11 mouse cellular contexts compared by ENCODE assay signal in genomic region chrX:11491676-11492391, GRCm38 (mm10).
DNase-seq lines count a peak whose midpoint lies in the region; ATAC-seq and TF ChIP-seq lines count a peak whose summit lies in the region.
"Had no signal": no experiment of that assay in that cellular context is flagged by ENCODE, and none has a peak within 500 bp of the region (broad histone marks: within the 10 kb centered on the region; RNA-seq: fewer than 3 reads in every experiment).

No protein-coding gene starts in this region.

- 48% methylated on average over 32 of the region's 32 CpGs for WGBS in kidney, embryonic 14.5 days
- WGBS in embryonic facial prominence, embryonic 12.5 days, result 28% methylated on average over 32 of the region's 32 CpGs
- WGBS in hindbrain, postnatal 0 days, result 37% methylated on average over 31 of the region's 32 CpGs
- WGBS in neural tube, embryonic 12.5 days, result 23% methylated on average over 32 of the region's 32 CpGs

- H3K4me1 ChIP-seq in kidney, embryonic 14.5 days (ENCODE audit: control insufficient read depth, insufficient read depth, low read length), result no peaks in the 10 kb centered on the region
- H3K4me1 ChIP-seq in embryonic facial prominence, embryonic 12.5 days, result peaks cover 18% of the 10 kb centered on the region
- 0 out of 2 replicates have a peak, but pooled peaks cover 3% of the 10 kb centered on the region for H3K4me1 ChIP-seq in hindbrain, postnatal 0 days (ENCODE audit: insufficient read depth, low read length)
- peaks cover 6% of the 10 kb centered on the region; the same call in 1 of the 2 replicates for H3K4me1 ChIP-seq in neural tube, embryonic 12.5 days

- H3K4me3 ChIP-seq in kidney, embryonic 14.5 days (ENCODE audit: low read length), result no peak overlapping the region; the same call in 1 of the 2 replicates
- H3K4me3 ChIP-seq in embryonic facial prominence, embryonic 12.5 days, result no peak overlapping the region
- H3K4me3 ChIP-seq in hindbrain, postnatal 0 days (ENCODE audit: low read length), result no peak overlapping the region
- no peak overlapping the region for H3K4me3 ChIP-seq in neural tube, embryonic 12.5 days

- ATAC-seq in kidney, embryonic 14.5 days (ENCODE audit: low FRiP score, low TSS enrichment), result peak; percentile 75
- no peak for ATAC-seq in embryonic facial prominence, embryonic 12.5 days (ENCODE audit: insufficient number of reproducible peaks, insufficient read depth, low FRiP score, low TSS enrichment)
- no peak for ATAC-seq in hindbrain, postnatal 0 days
- no peak; the same call in 1 of the 2 replicates for ATAC-seq in neural tube, embryonic 12.5 days (ENCODE audit: low FRiP score, low read depth)
- no peak for ATAC-seq in erythroblast, adult 5-6 weeks (replicated peaks; ENCODE audit: low FRiP score, poor library complexity, severe bottlenecking)

- H3K9me3 ChIP-seq in kidney, embryonic 14.5 days (ENCODE audit: control insufficient read depth, low read length), result no peaks in the 10 kb centered on the region
- H3K9me3 ChIP-seq in embryonic facial prominence, embryonic 12.5 days, result no peaks in the 10 kb centered on the region
- no peaks in the 10 kb centered on the region for H3K9me3 ChIP-seq in hindbrain, postnatal 0 days (ENCODE audit: low read length)
- H3K9me3 ChIP-seq in neural tube, embryonic 12.5 days, result no peaks in the 10 kb centered on the region

- TF ChIP-seq CTCF in hindbrain, postnatal 0 days (IDR thresholded peaks at IDR 0.05; ENCODE audit: low read depth), result no peak

- H3K27me3 ChIP-seq in kidney, embryonic 14.5 days (ENCODE audit: control insufficient read depth, insufficient read depth, low read length), result peaks cover 5% of the 10 kb centered on the region; the same call in 1 of the 2 replicates
- H3K27me3 ChIP-seq in embryonic facial prominence, embryonic 12.5 days, result no peaks in the 10 kb centered on the region
- H3K27me3 ChIP-seq in hindbrain, postnatal 0 days (ENCODE audit: insufficient read depth, low read length), result no peaks in the 10 kb centered on the region
- no peaks in the 10 kb centered on the region for H3K27me3 ChIP-seq in neural tube, embryonic 12.5 days (replicated peaks)
- H3K27me3 ChIP-seq: CH12.LX had no signal

- no peak overlapping the region for H3K9ac ChIP-seq in kidney, embryonic 14.5 days (ENCODE audit: low read depth, low read length)
- no peak overlapping the region; the same call in 1 of the 2 replicates for H3K9ac ChIP-seq in embryonic facial prominence, embryonic 12.5 days
- no peak overlapping the region for H3K9ac ChIP-seq in hindbrain, postnatal 0 days (replicated peaks; ENCODE audit: low read length)
- 0 out of 2 replicates have a peak overlapping the region, but pooled peaks have one; percentile 26 for H3K9ac ChIP-seq in neural tube, embryonic 12.5 days

- no peak overlapping the region for H3K27ac ChIP-seq in kidney, embryonic 14.5 days (ENCODE audit: low read depth, low read length)
- H3K27ac ChIP-seq in embryonic facial prominence, embryonic 12.5 days, result no peak overlapping the region
- H3K27ac ChIP-seq in hindbrain, postnatal 0 days, result no peak overlapping the region; the same call in 1 of the 2 replicates
- H3K27ac ChIP-seq in neural tube, embryonic 12.5 days, result no peak overlapping the region

- no peaks in the 10 kb centered on the region for H3K36me3 ChIP-seq in kidney, embryonic 14.5 days (ENCODE audit: control insufficient read depth, insufficient read depth, low read length)
- no peaks in the 10 kb centered on the region for H3K36me3 ChIP-seq in embryonic facial prominence, embryonic 12.5 days
- H3K36me3 ChIP-seq in hindbrain, postnatal 0 days (ENCODE audit: insufficient read depth, low read length), result no peaks in the 10 kb centered on the region
- no peaks in the 10 kb centered on the region for H3K36me3 ChIP-seq in neural tube, embryonic 12.5 days

- no peak for DNase-seq in kidney, adult 8-10 months
- DNase-seq in hindbrain, postnatal 0 days (ENCODE audit: low spot score), result peak; percentile 35
- DNase-seq in layer of hippocampus, postnatal 25 days (ENCODE audit: extremely low spot score in 1 of 2, low spot score in 1 of 2), result no peak
- DNase-seq in adrenal gland, adult 8-10 months, result no peak
- DNase-seq: adrenal gland, postnatal 14 days; lung, adult 2 months had no signal

- H3K4me2 ChIP-seq in kidney, embryonic 14.5 days (replicated peaks; ENCODE audit: low read depth, low read length), result peak overlapping the region; percentile 29
- peak overlapping the region; percentile 37 for H3K4me2 ChIP-seq in embryonic facial prominence, embryonic 12.5 days (replicated peaks)
- peak overlapping the region; percentile 40; the same call in 1 of the 2 replicates for H3K4me2 ChIP-seq in hindbrain, postnatal 0 days (ENCODE audit: low read depth, low read length)
- peak overlapping the region; percentile 45 for H3K4me2 ChIP-seq in neural tube, embryonic 12.5 days (replicated peaks)
